Mouse (Mus musculus) central nervous system, embryonic 18 days (tissue): ENCODE data around the gene Klhl33. TPM values are rescaled to one million over a fixed set of nuclear protein-coding genes. Genes with fewer than 3 reads are reported as not detected.

Experiments used
- polyA plus RNA-seq: library from polyadenylated mRNA; depleted of rRNA; stranded (reverse); fragments of >200 nt; gene quantifications from 2 replicates; pipeline ENCODE4 v1.2.3, GENCODE M21; 2012; rRNA removed

The Klhl33 gene
- 2.2 and 2.5 TPM in 2 replicates for polyA plus RNA-seq

DNA sequence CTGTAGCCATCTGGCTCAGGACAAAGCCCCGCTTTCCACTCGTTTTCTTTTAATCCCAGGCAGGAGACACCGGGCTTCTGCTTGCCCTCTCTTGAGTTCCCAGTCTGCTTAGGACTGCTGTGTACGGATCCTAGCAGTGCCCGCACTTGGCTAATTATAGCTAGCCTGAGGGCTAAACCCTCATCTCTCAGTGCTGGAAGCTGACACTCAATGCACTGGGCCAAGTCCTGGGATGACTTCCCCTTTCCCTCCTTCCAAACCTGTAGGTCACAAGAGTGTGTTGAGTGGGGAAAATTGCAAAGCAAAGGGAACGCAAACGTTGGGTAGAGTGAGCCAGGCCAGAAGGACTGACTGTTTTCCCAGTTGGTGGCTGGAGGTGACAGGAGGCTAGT lies at the start of gene Klhl33:
Gene Klhl33, minus strand, starts transcription at position 134 of the 392 bp plus-strand sequence.

DNA sequence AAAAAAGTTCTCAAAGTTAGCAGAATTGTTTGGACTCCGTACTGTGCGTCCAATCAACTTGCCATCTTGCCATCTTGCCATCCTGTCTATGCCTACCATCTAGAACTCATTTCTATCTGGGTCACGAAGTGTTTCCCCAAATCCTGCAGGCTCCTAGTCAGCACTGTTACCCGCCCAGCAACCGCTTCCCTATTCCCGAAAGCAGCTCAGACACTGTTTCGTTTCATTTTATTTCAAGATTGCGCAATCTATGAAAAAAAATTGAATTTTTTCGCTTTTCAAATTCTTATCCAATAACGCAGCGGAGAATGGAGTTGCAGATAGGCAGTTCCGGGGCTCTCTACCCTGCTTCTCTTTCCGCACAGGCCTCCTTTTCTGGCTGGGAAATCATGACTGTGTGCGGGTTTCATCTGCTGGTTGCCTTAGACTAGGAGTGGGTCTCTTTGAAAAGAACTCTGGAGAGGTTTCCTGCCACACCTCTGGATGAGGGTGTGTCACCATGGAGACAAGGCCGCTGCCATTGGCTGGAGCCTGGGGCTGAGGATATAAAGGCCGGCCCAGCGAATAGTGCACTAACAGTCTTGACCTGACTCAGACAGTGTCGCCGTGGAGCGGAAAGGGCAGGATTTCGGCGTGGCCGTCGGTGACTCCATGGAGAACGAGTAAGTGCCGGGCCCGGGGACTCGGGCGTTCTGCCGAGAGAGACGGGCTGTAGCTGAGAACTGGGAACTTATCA lies 46.8 kb upstream of the Klhl33 start, which contains the start of gene Gm49342:
Gene Gm49342, plus strand, starts transcription at position 586 of the 736 bp plus-strand sequence.

DNA sequence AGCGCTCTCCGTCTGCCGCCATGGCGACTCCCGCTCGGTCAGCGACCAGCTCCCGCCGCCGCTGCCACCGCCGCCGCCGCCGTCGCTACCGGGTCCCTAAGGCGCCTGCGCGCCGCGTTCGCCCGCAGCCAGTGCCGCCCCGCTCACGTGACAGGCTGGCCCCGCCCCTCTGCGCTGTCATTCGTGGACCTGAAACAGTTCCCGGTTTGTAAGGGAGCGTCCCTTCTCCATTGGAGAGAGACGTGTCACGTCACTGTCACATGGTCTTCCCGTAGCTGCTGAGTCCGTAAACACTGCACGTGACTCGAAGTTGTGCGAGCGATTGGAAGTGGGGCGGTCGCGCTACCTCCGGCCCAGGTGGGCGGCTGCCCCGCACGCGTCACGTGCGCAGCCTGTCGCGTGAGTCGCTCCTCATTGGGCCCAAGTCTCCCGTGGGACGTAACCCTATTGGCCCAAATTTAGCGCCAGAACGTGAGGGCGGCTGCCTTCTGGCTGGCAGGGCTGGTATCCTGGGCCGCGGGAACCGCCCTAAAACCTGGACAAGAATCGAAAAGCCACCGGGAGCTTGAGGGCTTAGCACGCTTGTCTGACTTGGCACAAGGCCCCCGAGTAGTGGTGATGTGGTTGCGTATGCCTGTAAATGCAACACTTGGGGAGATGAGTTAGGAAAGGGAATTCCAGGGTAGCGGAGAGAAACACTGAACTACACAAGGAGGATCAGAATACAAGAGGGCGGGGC lies 33.6 kb upstream of the Klhl33 start, which contains the start of the genes Pip4p1 and Pnp:
Gene Pip4p1, minus strand, starts transcription at position 103 of the 739 bp plus-strand sequence.
Gene Pnp, plus strand, starts transcription at position 329 of the 739 bp plus-strand sequence.

DNA sequence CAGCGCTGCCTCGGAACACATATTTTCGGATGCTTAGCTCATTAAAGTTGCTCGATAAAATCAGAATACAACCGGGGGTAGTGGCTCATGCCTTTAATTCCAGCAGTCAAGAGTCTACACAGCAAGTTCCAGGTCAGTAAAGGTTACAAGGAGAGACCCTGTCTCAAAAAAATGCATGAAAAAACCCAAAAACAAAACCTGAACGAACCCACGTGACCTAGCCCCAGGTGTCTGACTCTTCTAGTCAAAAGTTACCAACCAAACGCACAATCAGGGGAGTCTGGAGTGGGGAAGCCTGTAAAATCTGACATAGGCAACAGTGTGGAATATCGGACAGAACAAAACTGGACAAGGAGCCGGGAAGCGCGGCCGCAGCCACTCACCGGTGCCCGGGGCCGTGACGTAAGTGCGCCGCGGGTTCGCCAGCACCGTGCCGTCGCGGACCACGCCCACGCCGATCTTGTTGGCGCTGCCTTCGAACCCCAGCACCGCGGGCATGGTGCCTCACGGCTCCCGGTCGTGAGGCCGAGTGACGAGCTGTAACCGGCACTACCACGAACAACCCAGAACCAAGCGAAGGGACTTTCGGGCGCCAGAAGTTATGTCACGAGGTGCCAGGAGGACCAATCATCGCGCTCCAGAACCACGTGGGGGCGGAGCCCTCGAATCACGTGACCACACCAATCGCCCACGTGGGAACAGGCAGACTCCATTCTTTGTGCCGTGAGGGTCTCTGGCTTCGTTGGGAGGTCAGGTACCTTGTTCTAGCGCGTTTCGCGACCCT lies 27.2 kb upstream of the Klhl33 start, which contains the start of the genes Osgep and Apex1:
Gene Osgep, minus strand, starts transcription at position 613 of the 784 bp plus-strand sequence.
Gene Apex1, plus strand, starts transcription at position 688 of the 784 bp plus-strand sequence.

DNA sequence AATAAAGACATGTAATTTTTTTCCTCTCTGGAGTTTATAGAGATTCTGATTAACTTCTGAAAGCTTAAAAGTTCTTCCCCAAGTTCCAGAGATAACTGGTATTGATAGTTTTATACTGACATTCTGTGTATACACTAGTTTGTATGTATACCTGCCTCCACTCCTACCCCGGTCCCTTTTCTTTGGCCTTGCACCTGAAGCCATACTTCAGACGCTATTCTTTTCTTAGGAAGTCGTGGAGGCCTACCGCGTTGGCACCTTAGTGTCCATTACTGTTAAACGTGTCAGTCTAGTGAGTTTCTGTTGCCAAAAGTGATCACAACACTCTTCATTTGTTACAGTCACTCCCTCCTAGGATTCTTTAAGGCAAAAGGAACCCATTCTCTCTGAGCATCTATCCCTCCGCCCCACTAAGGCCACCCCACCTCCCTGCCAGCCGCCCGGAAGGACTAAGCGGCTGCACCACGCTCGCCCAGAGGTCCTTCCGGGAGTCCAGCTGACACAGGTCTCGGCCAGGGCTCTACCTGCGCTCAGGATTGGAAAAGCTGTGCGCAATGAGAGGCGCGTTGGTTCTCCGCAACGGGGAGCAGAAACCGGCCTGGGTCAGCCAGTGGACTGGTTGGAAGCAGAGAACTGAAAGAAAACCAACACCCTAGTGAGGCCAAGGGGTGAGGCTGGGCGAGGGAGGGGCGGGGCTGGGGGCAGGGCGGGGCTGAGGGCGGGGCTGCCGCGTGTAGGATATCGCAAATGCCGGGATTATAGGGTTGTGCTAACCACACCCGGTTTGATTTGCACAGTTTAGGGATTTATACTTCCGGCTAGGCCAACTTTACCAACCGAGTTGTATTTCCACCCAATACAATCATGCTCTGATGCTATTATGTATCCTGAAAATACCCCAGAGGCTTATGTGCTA lies 27.2 kb downstream of the Klhl33 start, which contains the start of gene Tep1:
Gene Tep1, minus strand, starts transcription at position 672 of the 916 bp plus-strand sequence.

Other genes with a start within 250 kb of the Klhl33 start
- not detected in 2 replicates for gene Olfr747, start 204.3 kb downstream of the Klhl33 start, polyA plus RNA-seq
- gene Olfr748, start 190.1 kb downstream of the Klhl33 start, polyA plus RNA-seq, result not detected in 2 replicates
- not detected in 2 replicates for gene Olfr749, start 152.4 kb downstream of the Klhl33 start, polyA plus RNA-seq
- 110 and 120 TPM in 2 replicates for gene Ttc5, start 112.0 kb downstream of the Klhl33 start, polyA plus RNA-seq
- 0.05 TPM in 1 of 2 replicates, not detected in the other for gene Ccnb1ip1, start 89.8 kb downstream of the Klhl33 start, polyA plus RNA-seq
- gene Parp2, start 89.7 kb downstream of the Klhl33 start, polyA plus RNA-seq, result 64.8 and 70.7 TPM in 2 replicates
- 3.6 and 4.7 TPM in 2 replicates for gene Tep1, start 26.9 kb downstream of the Klhl33 start, polyA plus RNA-seq
- 104 and 110 TPM in 2 replicates for gene Osgep, start 27.4 kb upstream of the Klhl33 start, polyA plus RNA-seq
- gene Apex1, start 27.5 kb upstream of the Klhl33 start, polyA plus RNA-seq, result 136 and 142 TPM in 2 replicates
- 154 and 167 TPM in 2 replicates for gene Pip4p1, start 33.3 kb upstream of the Klhl33 start, polyA plus RNA-seq
- gene Pnp, start 33.6 kb upstream of the Klhl33 start, polyA plus RNA-seq, result 20.7 and 23.4 TPM in 2 replicates
- gene Gm49342, start 47.0 kb upstream of the Klhl33 start, polyA plus RNA-seq, result 18.3 and 19.4 TPM in 2 replicates
- gene Pnp2, start 58.5 kb upstream of the Klhl33 start, polyA plus RNA-seq, result 0.56 and 0.95 TPM in 2 replicates
- gene Rnase10, start 110.2 kb upstream of the Klhl33 start, polyA plus RNA-seq, result 0.06 TPM in 1 of 2 replicates, not detected in the other
- gene Rnase9, start 144.4 kb upstream of the Klhl33 start, polyA plus RNA-seq, result not detected in 2 replicates
- not detected in 2 replicates for gene Rnase11, start 152.7 kb upstream of the Klhl33 start, polyA plus RNA-seq
- gene Rnase12, start 160.2 kb upstream of the Klhl33 start, polyA plus RNA-seq, result not detected in 2 replicates
- gene Olfr750, start 176.9 kb upstream of the Klhl33 start, polyA plus RNA-seq, result 0.03 and 0.06 TPM in 2 replicates
- 20.0 and 20.9 TPM in 2 replicates for gene Rnase4, start 193.6 kb upstream of the Klhl33 start, polyA plus RNA-seq
- gene Ang, start 193.6 kb upstream of the Klhl33 start, polyA plus RNA-seq, result 5.3 and 5.4 TPM in 2 replicates
- gene Eddm3b, start 216.9 kb upstream of the Klhl33 start, polyA plus RNA-seq, result not detected in 2 replicates
- gene Rnase6, start 226.4 kb upstream of the Klhl33 start, polyA plus RNA-seq, result 1.1 and 1.2 TPM in 2 replicates
- gene Rnase1, start 249.3 kb upstream of the Klhl33 start, polyA plus RNA-seq, result 0.31 and 0.36 TPM in 2 replicates